Mouse (Mus musculus) embryonic facial prominence, embryonic 14.5 days (tissue): ENCODE data around the gene Gm20390. TPM values are rescaled to one million over a fixed set of nuclear protein-coding genes. Genes with fewer than 3 reads are reported as not detected.
"Not testable (repeated sequence)": the region's sequence is repeated elsewhere in the genome, so short reads cannot be mapped to it uniquely, and the experiment has no call there.

Source experiments
- ATAC-seq: fragments of 200-750 bp; cut with Nextera tagmentation; 2 replicates; pipeline ENCODE4 v1.8.0; 2017; ENCODE audit warnings: low read depth, moderate number of reproducible peaks, moderate TSS enrichment
- DNase-seq: peaks from one replicate; pipeline ENCODE4 v3.0.0-alpha.2; 2015; ENCODE audit warnings: low spot score
- H3K27ac ChIP-seq: fragments of 300-500 bp; sonication (generic); replicated peaks from 2 replicates; pipeline ENCODE4 v1.5.1; 2014; ENCODE audit warnings: low read depth, mild to moderate bottlenecking, low read length, moderate library complexity
- H3K27me3 ChIP-seq: fragments of 300-500 bp; sonication (generic); replicated peaks from 2 replicates; pipeline ENCODE4 v1.6.1; 2014; ENCODE audit warnings: low read length; ENCODE audit not compliant: control insufficient read depth, insufficient read depth
- H3K36me3 ChIP-seq: fragments of 300-500 bp; sonication (generic); 2 replicates; pipeline ENCODE4 v1.6.1; 2014; ENCODE audit warnings: low read length, mixed read lengths; ENCODE audit not compliant: control insufficient read depth, insufficient read depth
- H3K4me1 ChIP-seq: fragments of 300-500 bp; sonication (generic); 2 replicates; pipeline ENCODE4 v1.6.1; 2014; ENCODE audit warnings: antibody characterized with exemption, low read length; ENCODE audit not compliant: control insufficient read depth, insufficient read depth
- H3K4me2 ChIP-seq: fragments of 300-500 bp; sonication (generic); 2 replicates; pipeline ENCODE4 v1.6.1; 2014; ENCODE audit warnings: low read depth, mild to moderate bottlenecking, low read length, moderate library complexity, mixed read lengths
- H3K4me3 ChIP-seq: fragments of 300-500 bp; sonication (generic); 2 replicates; pipeline ENCODE4 v1.5.1; 2014; ENCODE audit warnings: low read depth, mild to moderate bottlenecking, low read length
- H3K9ac ChIP-seq: fragments of 300-500 bp; sonication (generic); 2 replicates; pipeline ENCODE4 v1.6.1; 2014; ENCODE audit warnings: low read depth, mild to moderate bottlenecking, low read length, moderate library complexity, mixed read lengths
- H3K9me3 ChIP-seq: fragments of 300-500 bp; sonication (generic); 2 replicates; pipeline ENCODE4 v1.6.1; 2016; ENCODE audit warnings: low read length; ENCODE audit not compliant: control insufficient read depth
- WGBS: fragments of 180-500 bp; shearing (Covaris S2); extraction: QIAGEN DNeasy Blood & Tissue Kit; methylation state at CpG from one replicate; pipeline ENCODE4 v1.1.7; 2014; 5-methylcytosine and 5-hydroxymethylcytosine counted together
- polyA plus RNA-seq: library from polyadenylated mRNA; unstranded; fragments of >200 nt; fragmentation: Nextera tagmentation; extraction: Ambion mirVana; gene quantifications from 2 replicates; pipeline ENCODE4 v1.2.1, GENCODE M21; 2014

Gm20390 gene
- polyA plus RNA-seq, 1 experiment from 2014 or later = 365 TPM

- Histone ChIP-seq H3K4me2 (no peak overlapping the region), H3K4me1 (no peaks in the 10 kb centered on the region), H3K4me3 (no peak overlapping the region), H3K9me3 (no peaks in the 10 kb centered on the region), H3K27ac (no peak overlapping the region), H3K36me3 (peaks cover 66% of the 10 kb centered on the region), H3K9ac (no peak overlapping the region), H3K27me3 (no peaks in the 10 kb centered on the region)
- DNase-seq (no peak), ATAC-seq (no peak)
- WGBS = 74% methylated on average over 2 of the region's 2 CpGs
Measured at GRCm38 (mm10) chr11:93940906-93941305, 27.2 kb downstream of the Gm20390 start.

DNA sequence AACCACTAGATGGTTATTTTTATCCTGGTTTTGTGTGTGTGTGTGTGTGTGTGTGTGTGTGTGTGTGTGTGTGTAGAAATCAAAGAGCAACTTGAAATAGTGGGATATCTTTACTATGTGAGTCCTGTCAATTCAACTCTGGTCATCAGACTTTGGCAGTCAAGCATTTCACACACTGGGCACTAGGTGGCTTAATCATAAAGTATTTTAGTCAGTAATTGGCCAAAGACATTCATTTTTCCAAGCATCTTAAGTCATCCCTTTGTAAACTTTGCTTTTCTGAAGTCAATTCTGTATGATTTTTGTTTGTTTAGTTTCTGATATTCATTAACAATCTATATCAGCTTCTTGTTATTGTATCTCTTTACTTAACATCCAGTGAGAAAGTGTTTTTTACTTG, 39.0 kb downstream of the Gm20390 start:
- Histone ChIP-seq H3K36me3 (peaks cover 88% of the 10 kb centered on the region), H3K9me3 (no peaks in the 10 kb centered on the region), H3K4me2 (no peak overlapping the region), H3K9ac (no peak overlapping the region), H3K27ac (no peak overlapping the region), H3K4me3 (no peak overlapping the region), H3K27me3 (no peaks in the 10 kb centered on the region), H3K4me1 (no peaks in the 10 kb centered on the region)
- ATAC-seq (no peak), DNase-seq (no peak)

DNA sequence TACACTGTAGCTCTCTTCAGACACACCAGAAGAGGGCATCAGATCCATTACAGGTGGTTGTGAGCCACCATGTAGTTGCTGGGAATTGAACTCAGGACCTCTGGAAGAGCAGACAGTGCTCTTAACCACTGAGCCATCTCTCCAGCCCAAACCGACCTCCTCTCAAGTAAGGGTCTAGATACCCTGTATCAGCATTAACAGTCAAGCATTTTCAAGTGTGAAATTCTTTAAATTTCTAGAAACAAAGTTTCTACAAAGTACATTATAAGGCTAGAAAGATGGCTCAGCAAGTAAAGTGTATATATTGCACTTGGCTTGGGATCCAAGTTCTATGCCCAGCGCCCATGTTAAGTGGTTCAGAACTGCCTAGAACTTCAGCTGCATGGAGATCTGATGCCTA, 53.1 kb downstream of the Gm20390 start:
- H3K4me2 ChIP-seq, H3K9me3 ChIP-seq, H3K9ac ChIP-seq, H3K4me3 ChIP-seq, H3K27ac ChIP-seq, ATAC-seq, H3K27me3 ChIP-seq, H3K4me1 ChIP-seq, DNase-seq: not testable (repeated sequence)
- H3K36me3 ChIP-seq = peaks cover 85% of the 10 kb centered on the region
- WGBS = 95% methylated on average over 2 of the region's 2 CpGs

DNA sequence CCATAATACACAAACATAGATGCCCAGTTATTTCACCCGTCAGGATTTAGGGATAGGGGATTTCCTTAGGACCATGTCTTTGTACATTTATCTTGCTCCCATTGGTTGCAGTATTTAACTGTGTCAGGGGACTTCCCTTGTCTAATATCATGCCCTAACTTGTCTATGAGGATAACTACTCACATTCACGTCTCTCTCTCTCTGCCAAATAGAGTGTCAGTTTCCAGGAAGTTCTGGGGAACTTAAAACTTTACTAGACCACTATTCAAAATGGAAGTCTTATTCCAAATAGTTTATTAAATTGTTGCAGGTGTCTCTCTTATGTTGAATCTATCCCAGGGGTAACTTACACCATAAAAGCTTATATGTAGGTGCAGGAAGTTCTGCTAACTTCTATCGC, 56.5 kb downstream of the Gm20390 start:
- peaks cover 91% of the 10 kb centered on the region for H3K36me3 ChIP-seq
- H3K4me3 ChIP-seq = no peak overlapping the region
- H3K4me2 ChIP-seq = no peak overlapping the region
- DNase-seq (no peak), ATAC-seq (no peak)
- 77% methylated on average over 3 of the region's 3 CpGs for WGBS
- H3K9me3 ChIP-seq = no peaks in the 10 kb centered on the region
- no peak overlapping the region for H3K9ac ChIP-seq
- H3K27me3 ChIP-seq = no peaks in the 10 kb centered on the region
- H3K27ac ChIP-seq = no peak overlapping the region
- H3K4me1 ChIP-seq = no peaks in the 10 kb centered on the region

DNA sequence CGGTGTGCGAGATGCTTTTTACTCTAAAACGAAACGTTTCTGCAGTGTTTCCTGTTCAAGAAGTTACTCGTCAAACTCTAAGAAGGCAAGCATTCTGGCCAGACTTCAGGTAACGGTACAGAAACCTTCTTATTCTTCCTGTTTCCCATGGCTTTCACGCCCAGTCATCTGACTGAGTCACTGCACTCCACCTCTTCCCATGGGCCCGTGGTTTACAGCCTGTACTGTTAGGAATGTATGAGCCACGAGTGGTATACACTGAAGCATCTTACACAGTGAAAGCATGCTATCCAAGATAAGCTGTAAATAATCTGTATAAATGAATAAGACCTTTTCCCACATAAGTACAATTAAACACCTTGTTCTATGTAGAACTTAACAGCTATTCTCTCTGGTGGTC, 59.3 kb downstream of the Gm20390 start:
- H3K4me2 ChIP-seq = no peak overlapping the region

GRCm38 (mm10) chr11:93907839-93908238, 60.3 kb downstream of the Gm20390 start:
- no peak for ATAC-seq
- Histone ChIP-seq H3K4me2 (no peak overlapping the region), H3K4me1 (no peaks in the 10 kb centered on the region), H3K9ac (no peak overlapping the region), H3K36me3 (peaks cover 84% of the 10 kb centered on the region), H3K27ac (no peak overlapping the region), H3K4me3 (no peak overlapping the region), H3K9me3 (no peaks in the 10 kb centered on the region), H3K27me3 (no peaks in the 10 kb centered on the region)
- DNase-seq = no peak
- WGBS = 82% methylated on average over 3 of the region's 3 CpGs

More for the DNA sequence above, 59.3 kb downstream of the Gm20390 start:
- no peak for DNase-seq
- no peak for ATAC-seq
- Histone ChIP-seq H3K4me1 (no peaks in the 10 kb centered on the region), H3K27me3 (no peaks in the 10 kb centered on the region), H3K9ac (no peak overlapping the region), H3K9me3 (no peaks in the 10 kb centered on the region), H3K36me3 (peaks cover 87% of the 10 kb centered on the region), H3K4me3 (no peak overlapping the region), H3K27ac (no peak overlapping the region)
- WGBS = 86% methylated on average over 9 of the region's 9 CpGs

- DNase-seq = no peak
- H3K36me3 ChIP-seq = peaks cover 75% of the 10 kb centered on the region
- H3K27me3 ChIP-seq = no peaks in the 10 kb centered on the region
- H3K27ac ChIP-seq = no peak overlapping the region
- 86% methylated on average over 4 of the region's 4 CpGs for WGBS
- ATAC-seq = no peak
- no peaks in the 10 kb centered on the region for H3K4me1 ChIP-seq
- H3K4me2 ChIP-seq = no peak overlapping the region
- H3K9ac ChIP-seq = no peak overlapping the region
- no peak overlapping the region for H3K4me3 ChIP-seq
- H3K9me3 ChIP-seq = no peaks in the 10 kb centered on the region
Measured at GRCm38 (mm10) chr11:93906834-93907233, 61.3 kb downstream of the Gm20390 start.

Other genes with a start within 250 kb of the Gm20390 start
- 28.0 TPM in 2 replicates for gene Utp18, start 82.5 kb downstream of the Gm20390 start, polyA plus RNA-seq
- gene Mbtd1, start 82.4 kb downstream of the Gm20390 start, polyA plus RNA-seq = 17.3 and 22.2 TPM in 2 replicates
- 336 and 395 TPM in 2 replicates for gene Nme2, start 12.0 kb downstream of the Gm20390 start, polyA plus RNA-seq
- 143 TPM in 2 replicates for gene Nme1, start 228 bp upstream of the Gm20390 start, polyA plus RNA-seq
- 69.9 and 71.6 TPM in 2 replicates for gene Spag9, start 27.8 kb upstream of the Gm20390 start, polyA plus RNA-seq
- gene Tob1, start 243.2 kb upstream of the Gm20390 start, polyA plus RNA-seq = 33.8 and 40.3 TPM in 2 replicates